Mouse (Mus musculus) liver, postnatal 0 days (tissue): ENCODE measurements around the gene Foxf2. TPM values are rescaled to one million over a fixed set of nuclear protein-coding genes. Genes with fewer than 3 reads are reported as not detected.

Experiments used
- ATAC-seq: fragments of 200-750 bp; cut with Nextera tagmentation; 2 replicates; pipeline ENCODE4 v1.8.0; 2017; ENCODE audit warnings: mild to moderate bottlenecking, moderate library complexity
- DNase-seq: peaks from one replicate; pipeline ENCODE4 v3.0.0-alpha.2; 2016
- H3K27ac ChIP-seq: fragments of 300-500 bp; sonication (generic); 2 replicates; pipeline ENCODE4 v1.5.1; 2014; ENCODE audit warnings: antibody characterized with exemption, moderate library complexity, mild to moderate bottlenecking, low read depth
- H3K27me3 ChIP-seq: fragments of 300-500 bp; sonication (generic); 2 replicates; pipeline ENCODE4 v1.6.1; 2014; ENCODE audit warnings: low read length, control low read depth, mixed read lengths; ENCODE audit not compliant: insufficient read depth
- H3K36me3 ChIP-seq: fragments of 300-500 bp; sonication (generic); replicated peaks from 2 replicates; pipeline ENCODE4 v1.6.1; 2014; ENCODE audit warnings: mild to moderate bottlenecking, control low read depth, low read length, moderate library complexity, mixed read lengths; ENCODE audit not compliant: insufficient read depth
- H3K4me1 ChIP-seq: fragments of 300-500 bp; sonication (generic); 2 replicates; pipeline ENCODE4 v1.6.1; 2014; ENCODE audit warnings: antibody characterized with exemption, mild to moderate bottlenecking, control low read depth; ENCODE audit not compliant: insufficient read depth
- H3K4me2 ChIP-seq: fragments of 300-500 bp; sonication (generic); 2 replicates; pipeline ENCODE4 v1.6.1; 2014; ENCODE audit warnings: low read depth, mild to moderate bottlenecking, low read length, moderate library complexity, mixed read lengths
- H3K4me3 ChIP-seq: fragments of 300-500 bp; sonication (generic); 2 replicates; pipeline ENCODE4 v1.5.1; 2014; ENCODE audit warnings: low read depth, low read length
- H3K9ac ChIP-seq: fragments of 300-500 bp; sonication (generic); replicated peaks from 2 replicates; pipeline ENCODE4 v1.6.1; 2014; ENCODE audit warnings: mild to moderate bottlenecking, moderate library complexity
- H3K9me3 ChIP-seq: fragments of 300-500 bp; sonication (generic); 2 replicates; pipeline ENCODE4 v1.6.1; 2016; ENCODE audit warnings: mild to moderate bottlenecking, control low read depth, low read length, mixed read lengths
- CTCF ChIP-seq: sonication (generic); IDR thresholded peaks from 2 replicates; pipeline ENCODE4 v1.5.1; 2016; ENCODE audit warnings: antibody characterized with exemption, low read depth
- EP300 ChIP-seq: IDR thresholded peaks from 2 replicates; pipeline ENCODE4 v1.6.1; 2016; ENCODE audit warnings: antibody characterized with exemption, low read depth, mild to moderate bottlenecking
- WGBS: fragments of 180-500 bp; shearing (Covaris S2); extraction: QIAGEN DNeasy Blood & Tissue Kit; methylation state at CpG from one replicate; pipeline ENCODE4 v1.1.7; 2014; ENCODE audit not compliant: insufficient replicate concordance; 5-methylcytosine and 5-hydroxymethylcytosine counted together
- polyA plus RNA-seq: library from polyadenylated mRNA; unstranded; fragments of >200 nt; fragmentation: Nextera tagmentation; extraction: Ambion mirVana; gene quantifications from 2 replicates; pipeline ENCODE4 v1.2.1, GENCODE M21; 2015

Foxf2 gene
- polyA plus RNA-seq = not detected in 2 replicates

DNA sequence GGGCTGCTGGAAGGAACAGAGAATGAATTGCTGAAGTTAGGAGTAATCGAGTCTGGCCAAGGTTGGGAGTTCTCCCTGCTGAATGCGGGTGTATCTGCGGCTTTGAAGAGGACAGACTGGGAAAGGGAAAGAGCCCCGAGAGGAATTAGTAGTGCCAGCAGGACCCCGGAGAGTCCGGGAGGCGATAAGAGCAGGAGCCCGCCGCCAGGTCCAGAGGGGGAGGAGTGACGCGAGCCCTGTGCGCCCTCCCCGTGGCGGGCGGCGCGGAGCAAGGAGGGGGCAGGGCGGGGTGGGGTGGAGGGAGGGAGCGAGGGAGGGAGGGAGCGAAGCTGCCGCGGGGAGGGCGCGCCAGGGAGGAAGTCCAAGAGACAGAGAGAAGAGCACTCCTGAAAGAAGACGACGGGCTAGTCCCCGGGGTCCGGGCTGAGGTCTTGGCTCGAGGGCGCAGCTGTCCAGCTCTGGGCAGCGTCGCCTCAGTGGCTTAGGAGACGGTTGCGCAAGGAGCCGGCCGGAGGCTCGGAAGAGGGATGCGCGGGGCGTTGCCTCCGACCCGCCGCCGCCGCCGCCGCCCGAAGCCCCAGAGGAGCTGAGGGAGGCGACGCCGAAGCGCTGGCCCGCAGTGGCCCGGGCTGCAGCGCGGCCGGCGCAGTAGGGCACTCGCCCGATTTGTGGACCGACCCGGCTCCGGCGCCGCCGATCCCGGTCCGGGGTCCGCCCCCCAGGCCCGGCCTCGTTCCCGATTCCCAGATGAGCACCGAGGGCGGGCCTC, at the start of gene Foxf2:
Gene Foxf2 (plus strand): TSS at position 484 of the 769 bp plus-strand sequence.
- 5% methylated on average over 38 of the region's 74 CpGs for WGBS
- Histone ChIP-seq H3K4me3 (peak within 1 kb of the TSS; percentile 35), H3K27me3 (peaks cover 99% of the 10 kb centered on the region), H3K9ac (no peak within 1 kb of the TSS), H3K9me3 (no peaks in the 10 kb centered on the region), H3K4me1 (peaks cover 20% of the 10 kb centered on the region), H3K36me3 (no peaks in the 10 kb centered on the region), H3K27ac (no peak within 1 kb of the TSS), H3K4me2 (peak within 1 kb of the TSS; percentile 57)
- no peak for DNase-seq
- TF ChIP-seq CTCF (no peak), EP300 (no peak)
- no peak for ATAC-seq

DNA sequence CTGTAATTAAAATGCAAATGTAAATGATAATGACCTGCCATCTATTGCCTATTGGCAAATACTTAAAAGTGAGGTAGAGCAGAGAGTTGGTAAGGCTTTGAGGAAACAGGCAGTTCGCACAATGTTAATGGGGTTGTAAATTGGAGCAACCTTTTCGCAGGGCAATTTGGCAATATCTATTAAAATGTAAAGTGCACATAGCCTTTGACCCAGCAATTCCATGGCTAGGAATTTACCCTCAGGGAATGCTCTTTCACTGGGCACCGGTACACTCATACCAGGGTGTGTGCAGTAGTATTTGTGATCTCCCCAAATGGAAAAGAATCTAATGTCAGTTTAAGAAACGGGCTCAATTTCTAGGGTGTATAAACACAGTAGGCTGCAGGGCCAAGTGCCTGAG, 48.9 kb upstream of the Foxf2 start:
- DNase-seq = no peak
- 67% methylated on average over 4 of the region's 4 CpGs for WGBS
- no peaks in the 10 kb centered on the region for H3K27me3 ChIP-seq
- no peak overlapping the region for H3K9ac ChIP-seq
- H3K4me1 ChIP-seq = peaks cover 2% of the 10 kb centered on the region; the same call in 1 of the 2 replicates
- no peak overlapping the region for H3K27ac ChIP-seq
- TF ChIP-seq CTCF = no peak
- TF ChIP-seq EP300 = no peak
- no peak overlapping the region for H3K4me3 ChIP-seq
- no peak for ATAC-seq
- no peaks in the 10 kb centered on the region for H3K36me3 ChIP-seq
- no peak overlapping the region for H3K4me2 ChIP-seq
- no peaks in the 10 kb centered on the region for H3K9me3 ChIP-seq

GRCm38 (mm10) chr13:31577576-31577975, 48.0 kb upstream of the Foxf2 start:
- no peak for TF ChIP-seq EP300
- no peak for TF ChIP-seq CTCF
- Histone ChIP-seq H3K9ac (no peak overlapping the region), H3K4me2 (no peak overlapping the region), H3K27me3 (no peaks in the 10 kb centered on the region), H3K4me1 (peaks cover 2% of the 10 kb centered on the region; the same call in 1 of the 2 replicates), H3K27ac (peak overlapping the region; percentile 60; the same call in 1 of the 2 replicates), H3K4me3 (no peak overlapping the region), H3K36me3 (no peaks in the 10 kb centered on the region), H3K9me3 (no peaks in the 10 kb centered on the region)
- DNase-seq (peak; percentile 27), ATAC-seq (peak; percentile 46)
- WGBS = 20% methylated on average over 6 of the region's 6 CpGs

GRCm38 (mm10) chr13:31578389-31578788, 47.2 kb upstream of the Foxf2 start:
- peak overlapping the region; percentile 60; the same call in 1 of the 2 replicates for H3K27ac ChIP-seq
- H3K9ac ChIP-seq = no peak overlapping the region
- no peak for TF ChIP-seq CTCF
- no peak for TF ChIP-seq EP300
- no peaks in the 10 kb centered on the region for H3K27me3 ChIP-seq
- peak; percentile 29 for DNase-seq
- 48% methylated on average over 10 of the region's 10 CpGs for WGBS
- peak overlapping the region; percentile 45 for H3K4me2 ChIP-seq
- peak; percentile 80 for ATAC-seq
- H3K36me3 ChIP-seq = no peaks in the 10 kb centered on the region
- H3K4me1 ChIP-seq = peaks cover 2% of the 10 kb centered on the region; the same call in 1 of the 2 replicates
- H3K4me3 ChIP-seq = no peak overlapping the region
- no peaks in the 10 kb centered on the region for H3K9me3 ChIP-seq

- no peaks in the 10 kb centered on the region for H3K36me3 ChIP-seq
- H3K4me2 ChIP-seq = no peak overlapping the region
- DNase-seq (peak; percentile 74), ATAC-seq (peak; percentile 74)
- no peak overlapping the region for H3K9ac ChIP-seq
- H3K27me3 ChIP-seq = no peaks in the 10 kb centered on the region
- 43% methylated on average over 9 of the region's 9 CpGs for WGBS
- no peak overlapping the region for H3K27ac ChIP-seq
- H3K9me3 ChIP-seq = no peaks in the 10 kb centered on the region
- H3K4me1 ChIP-seq = peaks cover 2% of the 10 kb centered on the region; the same call in 1 of the 2 replicates
- TF ChIP-seq CTCF (peak; percentile 79), EP300 (no peak)
- H3K4me3 ChIP-seq = no peak overlapping the region
Observed at GRCm38 (mm10) chr13:31579866-31580265, 45.8 kb upstream of the Foxf2 start.

- Histone ChIP-seq H3K4me1 (no peaks in the 10 kb centered on the region), H3K36me3 (no peaks in the 10 kb centered on the region), H3K27me3 (no peaks in the 10 kb centered on the region), H3K9ac (no peak overlapping the region), H3K4me3 (no peak overlapping the region), H3K4me2 (no peak overlapping the region), H3K9me3 (no peaks in the 10 kb centered on the region), H3K27ac (no peak overlapping the region)
- ATAC-seq (no peak), DNase-seq (peak; percentile 35)
- WGBS = 49% methylated on average over 5 of the region's 5 CpGs
- TF ChIP-seq CTCF (no peak), EP300 (no peak)
Observed at GRCm38 (mm10) chr13:31587341-31587740, 38.3 kb upstream of the Foxf2 start.
